Mouse (Mus musculus) liver, postnatal 0 days (tissue): ENCODE data around the gene Lrtm2. TPM values are rescaled to one million over a fixed set of nuclear protein-coding genes. Genes with fewer than 3 reads are reported as not detected.

Source experiments
- ATAC-seq: fragments of 200-750 bp; cut with Nextera tagmentation; 2 replicates; pipeline ENCODE4 v1.8.0; 2017; ENCODE audit warnings: mild to moderate bottlenecking, moderate library complexity
- DNase-seq: peaks from one replicate; pipeline ENCODE4 v3.0.0-alpha.2; 2016
- H3K27ac ChIP-seq: fragments of 300-500 bp; sonication (generic); 2 replicates; pipeline ENCODE4 v1.5.1; 2014; ENCODE audit warnings: antibody characterized with exemption, moderate library complexity, mild to moderate bottlenecking, low read depth
- H3K27me3 ChIP-seq: fragments of 300-500 bp; sonication (generic); 2 replicates; pipeline ENCODE4 v1.6.1; 2014; ENCODE audit warnings: low read length, control low read depth, mixed read lengths; ENCODE audit not compliant: insufficient read depth
- H3K36me3 ChIP-seq: fragments of 300-500 bp; sonication (generic); replicated peaks from 2 replicates; pipeline ENCODE4 v1.6.1; 2014; ENCODE audit warnings: mild to moderate bottlenecking, control low read depth, low read length, moderate library complexity, mixed read lengths; ENCODE audit not compliant: insufficient read depth
- H3K4me1 ChIP-seq: fragments of 300-500 bp; sonication (generic); 2 replicates; pipeline ENCODE4 v1.6.1; 2014; ENCODE audit warnings: antibody characterized with exemption, mild to moderate bottlenecking, control low read depth; ENCODE audit not compliant: insufficient read depth
- H3K4me2 ChIP-seq: fragments of 300-500 bp; sonication (generic); 2 replicates; pipeline ENCODE4 v1.6.1; 2014; ENCODE audit warnings: low read depth, mild to moderate bottlenecking, low read length, moderate library complexity, mixed read lengths
- H3K4me3 ChIP-seq: fragments of 300-500 bp; sonication (generic); 2 replicates; pipeline ENCODE4 v1.5.1; 2014; ENCODE audit warnings: low read depth, low read length
- H3K9ac ChIP-seq: fragments of 300-500 bp; sonication (generic); replicated peaks from 2 replicates; pipeline ENCODE4 v1.6.1; 2014; ENCODE audit warnings: mild to moderate bottlenecking, moderate library complexity
- H3K9me3 ChIP-seq: fragments of 300-500 bp; sonication (generic); 2 replicates; pipeline ENCODE4 v1.6.1; 2016; ENCODE audit warnings: mild to moderate bottlenecking, control low read depth, low read length, mixed read lengths
- CTCF ChIP-seq: sonication (generic); IDR thresholded peaks from 2 replicates; pipeline ENCODE4 v1.5.1; 2016; ENCODE audit warnings: antibody characterized with exemption, low read depth
- EP300 ChIP-seq: IDR thresholded peaks from 2 replicates; pipeline ENCODE4 v1.6.1; 2016; ENCODE audit warnings: antibody characterized with exemption, low read depth, mild to moderate bottlenecking
- WGBS: fragments of 180-500 bp; shearing (Covaris S2); extraction: QIAGEN DNeasy Blood & Tissue Kit; methylation state at CpG from one replicate; pipeline ENCODE4 v1.1.7; 2014; ENCODE audit not compliant: insufficient replicate concordance; 5-methylcytosine and 5-hydroxymethylcytosine counted together
- polyA plus RNA-seq: library from polyadenylated mRNA; unstranded; fragments of >200 nt; fragmentation: Nextera tagmentation; extraction: Ambion mirVana; gene quantifications from 2 replicates; pipeline ENCODE4 v1.2.1, GENCODE M21; 2015

Gene Lrtm2
- not detected in 2 replicates for polyA plus RNA-seq

GRCm38 (mm10) chr6:119330506-119330905 is at the start of gene Lrtm2:
Gene Lrtm2, minus strand, starts transcription at chr6:119330766.
- Histone ChIP-seq H3K27me3 (peaks cover 33% of the 10 kb centered on the region), H3K4me3 (no peak within 1 kb of the TSS), H3K4me2 (peak within 1 kb of the TSS; percentile 22; the same call in 1 of the 2 replicates), H3K9ac (no peak within 1 kb of the TSS), H3K27ac (no peak within 1 kb of the TSS), H3K9me3 (no peaks in the 10 kb centered on the region), H3K36me3 (no peaks in the 10 kb centered on the region), H3K4me1 (no peaks in the 10 kb centered on the region)
- no peak for ATAC-seq
- no peak for DNase-seq
- TF ChIP-seq CTCF (no peak), EP300 (no peak)
- 1% methylated on average over 30 of the region's 31 CpGs for WGBS

- H3K27me3 ChIP-seq, result no peaks in the 10 kb centered on the region
- no peak overlapping the region for H3K9ac ChIP-seq
- no peaks in the 10 kb centered on the region for H3K9me3 ChIP-seq
- no peaks in the 10 kb centered on the region for H3K36me3 ChIP-seq
- 54% methylated on average over 1 of the region's 1 CpGs for WGBS
- TF ChIP-seq EP300, result no peak
- peak; percentile 44 for TF ChIP-seq CTCF
- no peak overlapping the region for H3K4me3 ChIP-seq
- DNase-seq, result no peak
- peak overlapping the region; percentile 72 for H3K27ac ChIP-seq
- ATAC-seq, result no peak
- no peak overlapping the region for H3K4me2 ChIP-seq
- H3K4me1 ChIP-seq, result peaks cover 40% of the 10 kb centered on the region
These were observed 48.1 kb upstream of the Lrtm2 start for GRCm38 (mm10) chr6:119378631-119379030.

- Histone ChIP-seq H3K4me2 (peak overlapping the region; percentile 7; the same call in 1 of the 2 replicates), H3K27ac (peak overlapping the region; percentile 72), H3K4me1 (peaks cover 50% of the 10 kb centered on the region), H3K27me3 (no peaks in the 10 kb centered on the region), H3K36me3 (peaks cover 2% of the 10 kb centered on the region; the same call in 1 of the 2 replicates), H3K9ac (no peak overlapping the region), H3K4me3 (no peak overlapping the region), H3K9me3 (no peaks in the 10 kb centered on the region)
- DNase-seq, result no peak
- no peak for TF ChIP-seq CTCF
- TF ChIP-seq EP300, result peak; percentile 43; the same call in 1 of the 2 replicates
- peak; percentile 63 for ATAC-seq
- WGBS, result 5% methylated on average over 2 of the region's 2 CpGs
These were observed 47.0 kb upstream of the Lrtm2 start for GRCm38 (mm10) chr6:119377613-119378012.

- 59% methylated on average over 5 of the region's 5 CpGs for WGBS
- Histone ChIP-seq H3K9ac (no peak overlapping the region), H3K4me2 (no peak overlapping the region), H3K36me3 (peaks cover 4% of the 10 kb centered on the region; the same call in 1 of the 2 replicates), H3K9me3 (no peaks in the 10 kb centered on the region), H3K4me3 (no peak overlapping the region), H3K27me3 (no peaks in the 10 kb centered on the region), H3K4me1 (peaks cover 55% of the 10 kb centered on the region), H3K27ac (peak overlapping the region; percentile 62)
- ATAC-seq, result no peak
- no peak for DNase-seq
- no peak for TF ChIP-seq EP300
- TF ChIP-seq CTCF, result peak; percentile 32; the same call in 1 of the 2 replicates
These were observed 44.5 kb upstream of the Lrtm2 start for GRCm38 (mm10) chr6:119375035-119375434.

GRCm38 (mm10) chr6:119373000-119373705 is 42.6 kb upstream of the Lrtm2 start:
- H3K27ac ChIP-seq, result peak overlapping the region; percentile 44; the same call in 1 of the 2 replicates
- H3K4me1 ChIP-seq, result peaks cover 47% of the 10 kb centered on the region
- H3K27me3 ChIP-seq, result no peaks in the 10 kb centered on the region
- H3K4me2 ChIP-seq, result no peak overlapping the region
- ATAC-seq (no peak), DNase-seq (no peak)
- peaks cover 12% of the 10 kb centered on the region for H3K36me3 ChIP-seq
- H3K9me3 ChIP-seq, result no peaks in the 10 kb centered on the region
- no peak overlapping the region for H3K4me3 ChIP-seq
- H3K9ac ChIP-seq, result no peak overlapping the region
- TF ChIP-seq CTCF (no peak), EP300 (no peak)

GRCm38 (mm10) chr6:119372237-119372636 is 41.7 kb upstream of the Lrtm2 start:
- Histone ChIP-seq H3K27me3 (no peaks in the 10 kb centered on the region), H3K4me2 (no peak overlapping the region), H3K4me1 (peaks cover 38% of the 10 kb centered on the region), H3K9me3 (no peaks in the 10 kb centered on the region), H3K36me3 (peaks cover 12% of the 10 kb centered on the region), H3K4me3 (no peak overlapping the region), H3K9ac (no peak overlapping the region; the same call in 1 of the 2 replicates), H3K27ac (no peak overlapping the region)
- DNase-seq (no peak), ATAC-seq (no peak)
- TF ChIP-seq CTCF (no peak), EP300 (no peak)
- whole genome bisulfite sequencing, result 34% methylated on average over 5 of the region's 5 CpGs
